In genomic region chr11:46145163-46145875, GRCm38 (mm10) we compare ENCODE assay signal across 24 mouse cellular contexts. TPM values are rescaled to one million over a fixed set of nuclear protein-coding genes. Genes with fewer than 3 reads are reported as not detected.
DNase-seq lines count a peak whose midpoint lies in the region; ATAC-seq and TF ChIP-seq lines count a peak whose summit lies in the region.
"Had no signal": no experiment of that assay in that cellular context is flagged by ENCODE, and none has a peak within 500 bp of the region (broad histone marks: within the 10 kb centered on the region; RNA-seq: fewer than 3 reads in every experiment).

No protein-coding gene starts in this region.

- TF ChIP-seq CTCF in bone marrow, adult 2 months (IDR thresholded peaks at IDR 0.05; ENCODE audit: control insufficient read depth, insufficient read depth, low read length) = no peak

- no peaks in the 10 kb centered on the region for H3K27me3 ChIP-seq in heart, embryonic 12.5 days (replicated peaks)
- no peaks in the 10 kb centered on the region for H3K27me3 ChIP-seq in splenic B cell, adult 2 months (ENCODE audit: control insufficient read depth, insufficient read depth, low read length, poor library complexity, severe bottlenecking)
- H3K27me3 ChIP-seq: forebrain, embryonic 13.5 days; heart, embryonic 13.5 days; hindbrain, embryonic 12.5 days; hindbrain, embryonic 15.5 days had no signal

- H3K27ac ChIP-seq in heart, embryonic 12.5 days (ENCODE audit: poor library complexity, severe bottlenecking) = 0 out of 2 replicates have a peak overlapping the region, but pooled peaks have one; percentile 22
- peak overlapping the region; percentile 38 for H3K27ac ChIP-seq in bone marrow, adult 2 months (ENCODE audit: control insufficient read depth, insufficient read depth, low read depth, low read length, poor library complexity)
- H3K27ac ChIP-seq: forebrain, embryonic 10.5 days; forebrain, embryonic 13.5 days; gastrocnemius, adult 2 months; heart, embryonic 13.5 days; hindbrain, embryonic 12.5 days; hindbrain, embryonic 15.5 days had no signal

- intact Hi-C loops in heart, postnatal 14 days (cut with DNase I) = no loop called here

- peaks cover 82% of the 10 kb centered on the region for H3K36me3 ChIP-seq in heart, embryonic 12.5 days
- H3K36me3 ChIP-seq in splenic B cell, adult 2 months (ENCODE audit: control insufficient read depth, insufficient read depth, low read length, poor library complexity, severe bottlenecking) = peaks cover 6% of the 10 kb centered on the region; the same call in 1 of the 2 replicates

- H3K9me3 ChIP-seq in heart, embryonic 12.5 days (replicated peaks) = no peaks in the 10 kb centered on the region
- H3K9me3 ChIP-seq: forebrain, embryonic 10.5 days; forebrain, embryonic 13.5 days; heart, embryonic 13.5 days; hindbrain, embryonic 12.5 days; hindbrain, embryonic 15.5 days had no signal

- H3K9ac ChIP-seq in heart, embryonic 12.5 days = no peak overlapping the region
- H3K9ac ChIP-seq: forebrain, embryonic 13.5 days; heart, embryonic 13.5 days; hindbrain, embryonic 12.5 days; hindbrain, embryonic 15.5 days had no signal

- no peak for DNase-seq in heart, postnatal 14 days
- DNase-seq in A20 (ENCODE audit: low read depth, low spot score) = peak; percentile 75
- peak; percentile 65 for DNase-seq in splenic B cell, adult 2 months (ENCODE audit: low read depth, low spot score)
- DNase-seq in urinary bladder, adult 18-20 months (ENCODE audit: low spot score in 2 of 2) = no peak
- DNase-seq: adrenal gland, adult 8-10 months; adrenal gland, postnatal 25 days; cerebellum, adult 18-20 months; cerebellum, adult 9-10 months; cerebellum, postnatal 14 days; gastrocnemius, adult 2 months; gastrocnemius, postnatal 14 days; heart, adult 11 months had no signal

- H3K4me2 ChIP-seq in heart, embryonic 12.5 days = no peak overlapping the region
- H3K4me2 ChIP-seq: forebrain, embryonic 13.5 days; heart, embryonic 13.5 days; hindbrain, embryonic 12.5 days; hindbrain, embryonic 15.5 days had no signal

- 88% methylated on average over 11 of the region's 11 CpGs for WGBS in heart, embryonic 12.5 days
- WGBS in bone marrow, adult 2 months = 66% methylated on average over 11 of the region's 11 CpGs

- no peak for TF ChIP-seq POLR2A in bone marrow, adult 2 months (IDR thresholded peaks at IDR 0.05; ENCODE audit: borderline replicate concordance, control insufficient read depth, low read depth, low read length)

- no peaks in the 10 kb centered on the region for H3K4me1 ChIP-seq in heart, embryonic 12.5 days (replicated peaks)
- no peaks in the 10 kb centered on the region; the same call in 1 of the 2 replicates for H3K4me1 ChIP-seq in bone marrow, adult 2 months (ENCODE audit: control insufficient read depth, insufficient read depth, low read length)
- H3K4me1 ChIP-seq: forebrain, embryonic 10.5 days; forebrain, embryonic 13.5 days; heart, embryonic 13.5 days; hindbrain, embryonic 12.5 days; hindbrain, embryonic 15.5 days had no signal

- ATAC-seq in heart, embryonic 12.5 days (ENCODE audit: insufficient number of reproducible peaks, low FRiP score) = no peak
- no peak for ATAC-seq in monocyte, adult 5-6 weeks (replicated peaks; ENCODE audit: insufficient number of reproducible peaks, low FRiP score, low TSS enrichment, poor library complexity, severe bottlenecking)
- ATAC-seq: activated CD4-positive, CD25-positive, alpha-beta regulatory T cell, adult 4 months; CD4-positive, CD25-positive, alpha-beta regulatory T cell, adult 4 months; forebrain, embryonic 13.5 days; forebrain, embryonic 16.5 days had no signal

- H3K4me3 ChIP-seq in heart, embryonic 12.5 days = no peak overlapping the region
- H3K4me3 ChIP-seq in bone marrow, adult 2 months (replicated peaks; ENCODE audit: control insufficient read depth, low read depth, low read length) = no peak overlapping the region
- H3K4me3 ChIP-seq: forebrain, embryonic 10.5 days; forebrain, embryonic 13.5 days; gastrocnemius, adult 2 months; heart, embryonic 13.5 days; hindbrain, embryonic 12.5 days; hindbrain, embryonic 15.5 days had no signal

RNA-seq across cellular contexts. Expression of gene Nipal4, which starts 21.0 kb away (rescaled TPM):
- polyA plus RNA-seq in heart, embryonic 12.5 days (2016; fragmentation: Nextera tagmentation; extraction: Ambion mirVana) = 21.7 and 22.9 TPM in 2 replicates
- under 1 TPM; 0.07 to 0.24 TPM for total RNA-seq in heart, postnatal 14 days (2021)
- not detected in 2 replicates for polyA plus RNA-seq in bone marrow, adult 2 months (2011; ENCODE audit: insufficient read depth, insufficient read length, low replicate concordance, missing spikeins)
- total RNA-seq in monocyte, adult 5-6 weeks (2017) = not detected in 3 replicates
- total RNA-seq: gastrocnemius, adult 2 months; hematopoietic stem cell, adult 5-6 weeks had no signal

Comparison
In these comparisons a context has a peak if more than half of its experiments do, and no peak if none do; other contexts are left out.
1. DNase-seq: peak in A20 (single experiment) and splenic B cell, adult 2 months (single experiment); none in heart, postnatal 14 days (0 of 2) and urinary bladder, adult 18-20 months (0 of 2).